Mouse (Mus musculus) spleen, adult 2 months (tissue): ENCODE measurements around the gene Mrps27. TPM values are rescaled to one million over a fixed set of nuclear protein-coding genes. Genes with fewer than 3 reads are reported as not detected.
A peak's percentile ranks its signal among the peaks of the same experiment; 100 is the strongest.

Experiments used
- DNase-seq, 2 experiments: peaks; one replicate each; pipeline versions ENCODE4 v3.0.0 to v3.0.0-alpha.2; 2012 to 2021; ENCODE audit warnings: low spot score in 2 of 2, low read depth in 1 of 2
- H3K27ac ChIP-seq: fragments of 200-500 bp; 2 replicates; pipeline ENCODE4 v1.5.1; 2012; ENCODE audit warnings: low read length, inconsistent platforms; ENCODE audit not compliant: insufficient read depth
- H3K27me3 ChIP-seq: fragments of 200-500 bp; 2 replicates; pipeline ENCODE4 v1.6.1; 2012; ENCODE audit warnings: mild to moderate bottlenecking, moderate library complexity, low read length, inconsistent platforms; ENCODE audit not compliant: control insufficient read depth, insufficient read depth
- H3K36me3 ChIP-seq: fragments of 200-500 bp; 2 replicates; pipeline ENCODE4 v1.6.1; 2012; ENCODE audit warnings: mild to moderate bottlenecking, low read length, inconsistent platforms; ENCODE audit not compliant: control insufficient read depth, insufficient read depth
- H3K4me1 ChIP-seq: fragments of 200-500 bp; 2 replicates; pipeline ENCODE4 v1.6.1; 2011; ENCODE audit warnings: inconsistent platforms; ENCODE audit not compliant: control insufficient read depth, insufficient read depth, insufficient read length
- H3K4me3 ChIP-seq: fragments of 200-500 bp; 2 replicates; pipeline ENCODE4 v1.5.1; 2011; ENCODE audit warnings: mild to moderate bottlenecking, inconsistent platforms; ENCODE audit not compliant: insufficient read depth, insufficient read length; ENCODE audit errors: extremely low read depth
- CTCF ChIP-seq: fragments of 200-500 bp; IDR thresholded peaks from 2 replicates; pipeline ENCODE4 v1.5.1; 2011; ENCODE audit warnings: mild to moderate bottlenecking, inconsistent platforms; ENCODE audit not compliant: insufficient read depth, insufficient read length, insufficient replicate concordance; ENCODE audit errors: extremely low read depth
- POLR2A ChIP-seq: fragments of 200-500 bp; IDR thresholded peaks from 2 replicates; pipeline ENCODE4 v1.6.1; 2011; ENCODE audit warnings: low read depth, low read length, inconsistent platforms
- WGBS: fragments of 180-500 bp; shearing (Covaris S2); methylation state at CpG from one replicate; pipeline ENCODE4 v1.1.7; 2018; 5-methylcytosine and 5-hydroxymethylcytosine counted together
- polyA plus RNA-seq: library from polyadenylated mRNA; depleted of rRNA; stranded (reverse); fragments of >200 nt; gene quantifications from 2 replicates; pipeline ENCODE4 v1.2.3, GENCODE M21; 2012

Gene Mrps27
- polyA plus RNA-seq, 1 experiment: 6.7 TPM

- no peak for DNase-seq
- no peaks in the 10 kb centered on the region for H3K27me3 ChIP-seq
- H3K4me1 ChIP-seq: no peaks in the 10 kb centered on the region
- H3K36me3 ChIP-seq: peaks cover 2% of the 10 kb centered on the region; the same call in 1 of the 2 replicates
- 88% methylated on average over 5 of the region's 5 CpGs for WGBS
- TF ChIP-seq POLR2A (no peak), CTCF (no peak)
- H3K4me3 ChIP-seq: no peak overlapping the region
- no peak overlapping the region for H3K27ac ChIP-seq
These were observed 26.7 kb downstream of the Mrps27 start for GRCm38 (mm10) chr13:99371285-99371684.

GRCm38 (mm10) chr13:99373684-99374083 lies 29.1 kb downstream of the Mrps27 start:
- no peak overlapping the region for H3K4me3 ChIP-seq
- DNase-seq: no peak
- no peak overlapping the region for H3K27ac ChIP-seq
- no peaks in the 10 kb centered on the region for H3K4me1 ChIP-seq
- no peaks in the 10 kb centered on the region; the same call in 1 of the 2 replicates for H3K36me3 ChIP-seq
- no peak for TF ChIP-seq CTCF
- no peak for TF ChIP-seq POLR2A
- H3K27me3 ChIP-seq: no peaks in the 10 kb centered on the region
- WGBS: 91% methylated on average over 7 of the region's 7 CpGs

- no peaks in the 10 kb centered on the region for H3K4me1 ChIP-seq
- DNase-seq: no peak
- no peak overlapping the region for H3K27ac ChIP-seq
- TF ChIP-seq CTCF: no peak
- TF ChIP-seq POLR2A: no peak
- WGBS: 93% methylated on average over 4 of the region's 4 CpGs
- H3K4me3 ChIP-seq: no peak overlapping the region
- H3K36me3 ChIP-seq: no peaks in the 10 kb centered on the region; the same call in 1 of the 2 replicates
- H3K27me3 ChIP-seq: no peaks in the 10 kb centered on the region
These were observed 29.6 kb downstream of the Mrps27 start for GRCm38 (mm10) chr13:99374191-99374590.

GRCm38 (mm10) chr13:99375550-99375949 lies 31.0 kb downstream of the Mrps27 start:
- H3K27me3 ChIP-seq: no peaks in the 10 kb centered on the region
- no peaks in the 10 kb centered on the region for H3K4me1 ChIP-seq
- TF ChIP-seq POLR2A: no peak
- TF ChIP-seq CTCF: peak; percentile 35; the same call in 1 of the 2 replicates
- H3K27ac ChIP-seq: no peak overlapping the region
- DNase-seq: peak; percentile 23 to 28
- 43% methylated on average over 6 of the region's 6 CpGs for WGBS
- H3K36me3 ChIP-seq: no peaks in the 10 kb centered on the region
- no peak overlapping the region for H3K4me3 ChIP-seq

GRCm38 (mm10) chr13:99377055-99377454 lies 32.5 kb downstream of the Mrps27 start:
- DNase-seq: no peak
- TF ChIP-seq CTCF: no peak
- TF ChIP-seq POLR2A: no peak
- WGBS: 95% methylated on average over 6 of the region's 6 CpGs
- Histone ChIP-seq H3K27me3 (no peaks in the 10 kb centered on the region), H3K4me1 (no peaks in the 10 kb centered on the region), H3K27ac (no peak overlapping the region), H3K36me3 (no peaks in the 10 kb centered on the region; the same call in 1 of the 2 replicates), H3K4me3 (no peak overlapping the region)

GRCm38 (mm10) chr13:99378223-99378622 lies 33.6 kb downstream of the Mrps27 start:
- Histone ChIP-seq H3K36me3 (no peaks in the 10 kb centered on the region; the same call in 1 of the 2 replicates), H3K27ac (no peak overlapping the region), H3K4me1 (no peaks in the 10 kb centered on the region), H3K27me3 (no peaks in the 10 kb centered on the region), H3K4me3 (no peak overlapping the region)
- TF ChIP-seq POLR2A (no peak), CTCF (no peak)
- no peak for DNase-seq
- WGBS: 42% methylated on average over 1 of the region's 1 CpGs

- H3K27ac ChIP-seq: no peak overlapping the region
- 82% methylated on average over 6 of the region's 6 CpGs for WGBS
- no peaks in the 10 kb centered on the region for H3K4me1 ChIP-seq
- H3K27me3 ChIP-seq: no peaks in the 10 kb centered on the region
- H3K4me3 ChIP-seq: no peak overlapping the region
- no peak for TF ChIP-seq CTCF
- no peak for TF ChIP-seq POLR2A
- no peaks in the 10 kb centered on the region; the same call in 1 of the 2 replicates for H3K36me3 ChIP-seq
- DNase-seq: no peak
These were observed 37.8 kb downstream of the Mrps27 start for GRCm38 (mm10) chr13:99382373-99382772.
